Mouse (Mus musculus) fat pad, adult 2 months (tissue): ENCODE results near the gene Gm10190.
"Not testable (repeated sequence)": the region's sequence is repeated elsewhere in the genome, so short reads cannot be mapped to it uniquely, and the experiment has no call there.

Experiments
- DNase-seq: peaks from one replicate; pipeline ENCODE4 v3.0.0-alpha.2; 2011; ENCODE audit warnings: low read depth, low spot score; ENCODE audit errors: extremely low read depth

The Gm10190 gene

DNA sequence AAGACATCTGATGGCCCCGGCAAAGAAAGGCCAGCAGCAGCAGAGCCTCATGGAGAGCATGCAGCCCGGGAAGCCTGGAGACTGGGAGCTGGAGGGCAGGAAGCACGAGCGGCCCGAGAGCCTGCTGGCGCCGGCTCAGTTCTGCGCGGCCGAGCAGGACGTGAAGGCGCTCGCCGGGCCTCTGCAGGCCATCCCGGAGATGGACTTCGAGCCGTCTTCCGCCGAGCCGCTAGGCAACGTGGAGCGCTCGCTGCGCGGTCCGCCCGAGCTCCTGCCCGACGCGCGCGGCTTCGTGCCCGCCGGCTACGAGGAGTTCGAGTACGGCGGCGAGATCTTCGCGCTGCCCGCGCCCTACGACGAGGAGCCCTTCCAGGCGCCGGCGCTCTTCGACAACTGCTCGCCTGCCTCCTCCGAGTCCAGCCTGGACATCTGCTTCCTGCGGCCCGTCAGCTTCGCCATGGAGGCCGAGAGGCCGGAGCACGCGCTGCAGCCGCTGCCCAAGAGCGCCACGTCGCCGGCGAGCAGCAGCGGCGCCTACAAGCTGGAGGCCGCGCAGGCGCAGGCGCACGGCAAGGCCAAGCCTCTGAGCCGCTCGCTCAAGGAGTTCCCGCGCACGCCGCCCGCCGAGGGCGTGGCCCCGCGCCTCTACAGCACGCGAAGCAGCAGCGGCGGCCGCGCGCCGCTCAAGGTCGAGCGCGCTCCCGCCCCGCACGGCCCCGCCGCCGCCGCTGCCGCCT, at the start of gene Gm10190:
TSS of gene Gm10190 (minus strand) at position 553 of the 737 bp plus-strand sequence.
- DNase-seq, result peak; percentile 40

- no peak for DNase-seq
Observed at GRCm38 (mm10) chr17:80420998-80421397, 47.7 kb upstream of the Gm10190 start.

- no peak for DNase-seq
Observed at GRCm38 (mm10) chr17:80418572-80419210, 45.4 kb upstream of the Gm10190 start.

DNA sequence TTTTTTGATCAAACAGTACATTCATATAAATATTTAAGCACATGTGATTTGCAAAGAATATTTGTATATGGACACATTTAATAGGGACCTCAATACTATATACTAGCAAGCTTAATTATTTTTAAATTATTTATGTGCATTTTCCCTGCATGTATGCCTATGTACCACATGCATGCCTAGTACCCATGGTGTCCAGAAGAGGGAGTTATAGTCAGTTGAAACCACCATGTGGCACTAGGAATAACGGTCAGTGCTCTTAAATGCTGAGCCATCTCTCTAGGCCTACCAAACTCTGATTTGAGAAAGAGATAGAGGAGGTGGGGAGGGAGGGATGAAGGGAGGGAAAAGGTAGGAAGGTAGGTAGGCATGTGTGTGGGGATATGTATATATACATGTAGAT, 37.8 kb upstream of the Gm10190 start:
- no peak for DNase-seq

DNA sequence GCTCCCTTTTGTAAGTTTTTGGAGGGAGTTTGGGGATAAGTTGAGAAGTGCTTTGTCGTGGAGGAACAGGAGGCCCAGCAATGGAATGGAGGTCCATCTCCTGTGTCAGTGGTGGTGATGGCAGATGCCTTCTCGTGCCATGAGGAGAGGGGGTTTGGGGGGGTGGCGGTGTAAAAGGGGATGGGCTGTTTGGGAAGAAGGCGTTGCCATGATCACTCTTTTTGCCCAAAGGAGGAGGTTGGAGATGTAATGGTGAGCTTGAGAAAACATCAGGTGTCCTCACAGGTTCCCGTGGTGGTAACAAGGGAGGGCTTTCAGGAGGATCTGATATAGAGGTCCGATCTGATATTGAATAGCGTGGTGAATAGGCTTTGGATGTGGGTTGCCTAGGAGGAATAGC, 24.9 kb upstream of the Gm10190 start:
- DNase-seq, result no peak

- DNase-seq, result no peak
Observed at GRCm38 (mm10) chr17:80391423-80392403, 18.4 kb upstream of the Gm10190 start.

GRCm38 (mm10) chr17:80390024-80390423, 16.7 kb upstream of the Gm10190 start:
- DNase-seq, result no peak

DNA sequence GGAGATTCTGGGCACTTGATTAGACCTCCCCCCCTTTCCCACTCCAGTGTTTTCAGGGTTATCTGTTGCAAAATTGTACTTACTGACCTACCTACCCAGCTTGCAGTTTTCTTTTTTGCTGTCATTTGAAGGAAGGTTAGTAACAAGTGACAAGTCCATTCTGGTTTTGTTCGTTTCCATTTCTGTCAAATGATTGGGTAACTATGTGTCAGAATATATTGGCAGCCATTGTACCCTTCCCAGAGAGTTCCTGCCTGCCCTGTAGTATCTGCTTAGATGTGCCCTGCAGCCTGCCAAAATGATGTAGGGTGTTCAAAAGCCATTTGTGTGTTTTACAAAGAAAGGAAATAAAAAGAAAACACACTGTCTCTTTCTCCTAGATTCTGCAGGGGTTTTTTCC, 12.3 kb upstream of the Gm10190 start:
- no peak for DNase-seq

DNA sequence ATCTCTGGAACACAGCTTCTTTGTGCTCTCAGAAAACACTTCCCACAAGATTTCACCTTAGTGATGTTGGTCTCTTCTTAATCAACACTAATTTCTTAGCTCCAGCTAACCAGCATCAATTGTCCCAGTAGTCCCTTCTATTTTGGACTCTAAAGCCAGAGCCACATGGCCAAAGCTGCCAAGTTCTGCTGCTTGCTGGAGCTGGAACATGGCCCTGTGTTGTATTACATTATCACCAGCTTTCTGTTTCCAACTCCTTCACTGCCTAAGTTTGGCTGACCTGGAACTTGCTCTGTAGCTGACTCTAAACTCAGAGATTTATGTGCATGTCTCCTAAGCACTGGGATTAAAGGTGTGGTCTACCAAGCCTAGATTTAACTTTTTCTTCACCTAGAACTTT, 5.0 kb upstream of the Gm10190 start:
- DNase-seq, result not testable (repeated sequence)

GRCm38 (mm10) chr17:80373726-80374096, 370 bp upstream of the Gm10190 start:
- DNase-seq, result no peak

DNA sequence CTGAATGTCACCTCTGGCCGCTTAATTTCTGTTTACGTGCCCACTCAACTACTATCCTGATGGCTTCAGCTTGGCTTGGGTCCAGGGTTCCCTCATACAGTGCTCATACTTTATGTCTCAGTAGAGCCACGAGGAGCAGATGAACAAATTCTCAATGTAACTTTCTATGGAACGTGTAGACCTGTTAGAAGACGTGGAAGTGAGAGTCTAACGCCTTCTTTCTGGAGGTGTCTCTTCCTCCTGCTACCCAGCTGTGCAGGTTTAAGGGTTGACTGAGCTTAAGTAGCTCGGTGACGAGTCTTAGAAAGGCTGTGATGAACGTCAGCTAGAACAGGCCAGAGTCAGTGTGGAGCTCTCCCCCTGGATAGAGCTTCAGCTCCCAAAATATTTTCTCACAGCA, 4.7 kb downstream of the Gm10190 start:
- no peak for DNase-seq

DNA sequence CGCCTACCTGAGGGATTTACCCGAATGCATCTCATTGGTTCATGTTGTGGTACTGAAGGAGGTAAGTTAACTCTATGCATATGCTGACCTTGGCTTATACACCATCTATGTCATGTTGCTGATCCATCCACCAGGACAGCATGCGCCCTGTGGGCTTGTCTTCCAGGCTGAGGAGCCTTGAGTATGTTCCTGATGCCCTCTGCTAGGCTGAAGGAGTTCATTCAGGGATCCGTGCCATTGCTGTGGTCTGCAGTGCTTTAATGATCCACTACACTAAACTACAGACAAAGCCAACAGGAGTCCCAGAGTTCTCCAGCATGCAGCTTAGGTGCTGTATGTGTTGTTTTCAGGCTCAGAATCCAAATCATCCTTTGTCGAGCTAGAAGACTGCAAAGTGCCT, 6.1 kb downstream of the Gm10190 start:
- DNase-seq, result no peak

- no peak for DNase-seq
Observed at GRCm38 (mm10) chr17:80360245-80360644, 13.1 kb downstream of the Gm10190 start.

DNA sequence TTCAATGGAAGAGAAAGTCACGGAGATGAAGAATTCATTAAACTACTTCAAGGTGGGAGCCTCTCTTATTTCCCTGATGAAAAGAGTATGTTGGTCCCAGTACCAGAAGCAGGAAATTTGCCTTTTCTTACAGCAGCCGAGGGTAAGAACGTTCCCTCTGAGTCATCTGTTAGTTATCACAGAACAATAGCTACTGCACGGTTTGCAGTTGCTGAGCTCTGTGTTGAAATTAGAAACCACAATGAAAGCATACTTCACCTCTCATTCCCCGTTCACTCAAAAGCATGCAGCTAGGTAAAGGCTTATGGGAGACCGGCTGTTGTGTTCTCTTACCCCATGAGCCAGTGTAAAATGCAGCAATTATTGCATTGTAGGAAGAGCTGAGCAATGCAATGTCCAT, 26.1 kb downstream of the Gm10190 start:
- no peak for DNase-seq

- DNase-seq, result no peak
Observed at GRCm38 (mm10) chr17:80346591-80347125, 26.7 kb downstream of the Gm10190 start.

DNA sequence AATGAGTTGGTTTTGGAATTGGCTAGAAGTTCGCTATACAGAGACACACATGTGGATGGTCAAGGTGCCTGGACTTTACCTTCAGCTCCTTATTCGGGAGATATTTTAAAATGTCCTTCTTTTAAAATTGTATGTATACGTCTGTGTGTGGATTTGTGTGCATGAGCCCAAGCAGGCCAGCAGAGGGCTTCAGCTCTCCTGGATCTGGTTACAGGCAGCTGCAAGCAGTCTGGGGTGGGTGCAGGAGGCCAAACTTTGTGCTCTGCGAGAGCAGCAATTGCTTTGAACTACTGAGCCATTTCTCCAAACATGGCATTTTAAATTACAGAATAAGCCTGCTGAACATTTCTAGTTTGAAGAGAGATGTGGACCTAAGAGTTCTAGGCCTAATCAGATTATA, 28.1 kb downstream of the Gm10190 start:
- no peak for DNase-seq

DNA sequence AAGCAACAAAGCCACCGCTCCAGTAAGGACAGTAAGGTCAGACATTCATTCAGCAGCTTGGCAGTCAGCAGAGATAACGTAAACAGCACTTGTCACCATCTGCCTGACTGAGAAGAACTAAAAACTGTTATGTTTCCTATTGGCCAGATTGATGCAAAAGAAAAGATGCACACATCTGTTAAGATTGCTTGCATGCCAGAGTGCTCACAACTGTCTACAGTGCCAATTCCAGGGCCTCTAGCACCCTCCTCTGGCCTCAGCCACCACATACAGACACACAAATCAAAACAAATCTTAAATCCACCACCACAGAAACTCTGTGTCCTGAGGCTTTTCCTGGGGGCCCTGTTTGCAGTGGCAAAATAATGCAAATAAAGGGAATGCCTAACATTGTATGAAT, 41.0 kb downstream of the Gm10190 start:
- DNase-seq, result no peak

DNA sequence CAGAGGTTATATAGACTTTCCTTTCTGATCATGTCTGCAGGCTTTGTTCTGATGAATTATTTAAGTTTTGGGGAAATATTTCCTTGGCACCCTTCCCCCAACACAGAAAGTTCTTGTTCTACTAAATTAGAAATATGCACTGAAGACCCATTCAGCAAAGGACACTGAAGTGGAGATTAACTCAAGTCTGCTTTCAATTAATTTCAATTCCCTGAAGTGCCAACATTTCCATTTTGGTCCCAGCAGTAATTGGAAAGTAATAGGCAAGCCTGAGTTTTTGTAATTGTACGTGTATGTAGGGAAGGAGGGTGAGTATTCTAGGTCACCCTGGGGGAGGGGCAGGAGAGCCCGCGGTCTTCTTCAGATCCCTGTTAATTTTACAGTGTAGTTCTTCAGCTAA, 46.9 kb downstream of the Gm10190 start:
- no peak for DNase-seq

GRCm38 (mm10) chr17:80325456-80325855, 47.9 kb downstream of the Gm10190 start:
- no peak for DNase-seq

GRCm38 (mm10) chr17:80324521-80324920, 48.8 kb downstream of the Gm10190 start:
- DNase-seq, result no peak

- no peak for DNase-seq
Observed at GRCm38 (mm10) chr17:80323658-80324057, 49.7 kb downstream of the Gm10190 start.
